Mouse (Mus musculus) MEL (cell line): Measurements from ENCODE around the gene Phgr1. TPM values are rescaled to one million over a fixed set of nuclear protein-coding genes. Genes with fewer than 3 reads are reported as not detected.

Experiments
- DNase-seq: peaks from one replicate; pipeline ENCODE4 v3.0.0; 2011; ENCODE audit warnings: low read depth, low spot score
- H3K27ac ChIP-seq: 2 replicates; pipeline ENCODE4 v1.5.1; 2012; ENCODE audit warnings: low read depth, mild to moderate bottlenecking, control low read depth, low read length, moderate library complexity; ENCODE audit not compliant: control insufficient read depth
- H3K27me3 ChIP-seq, 2 experiments: fragments of 150-350 bp in 1 of 2; sonication (generic) in 1 of 2; 2 replicates each; pipeline ENCODE4 v1.6.1; 2012; ENCODE audit warnings: low read length in 2 of 2, mild to moderate bottlenecking in 2 of 2, improper control_type of control experiment in 1 of 2, moderate library complexity in 1 of 2; ENCODE audit not compliant: insufficient read depth in 2 of 2, control insufficient read depth in 1 of 2
- H3K36me3 ChIP-seq, 2 experiments: 2 replicates each; pipeline ENCODE4 v1.6.1; 2012 to 2014; ENCODE audit warnings: low read length in 2 of 2, improper control_type of control experiment in 1 of 2, inconsistent platforms in 1 of 2, mild to moderate bottlenecking in 1 of 2; ENCODE audit not compliant: insufficient read depth in 2 of 2, control insufficient read depth in 1 of 2
- H3K4me1 ChIP-seq, 2 experiments: fragments of 150-350 bp in 1 of 2; sonication (generic) in 1 of 2; 2 replicates each; pipeline ENCODE4 v1.6.1; 2012; ENCODE audit warnings: low read length in 2 of 2, improper control_type of control experiment in 1 of 2, mild to moderate bottlenecking in 1 of 2; ENCODE audit not compliant: insufficient read depth in 2 of 2, control insufficient read depth in 1 of 2
- H3K4me3 ChIP-seq, 2 experiments: fragments of 150-350 bp in 1 of 2; sonication (generic) in 1 of 2; 2 replicates each; pipeline ENCODE4 v1.5.1; 2012; ENCODE audit warnings: low read depth in 2 of 2, low read length in 2 of 2, mild to moderate bottlenecking in 2 of 2, moderate library complexity in 2 of 2, control low read depth in 1 of 2, improper control_type of control experiment in 1 of 2; ENCODE audit not compliant: control insufficient read depth in 1 of 2, insufficient read depth in 1 of 2
- H3K79me2 ChIP-seq: 2 replicates; pipeline ENCODE4 v1.6.1; 2012; ENCODE audit warnings: mild to moderate bottlenecking, low read length, moderate library complexity; ENCODE audit not compliant: control insufficient read depth, poor library complexity, insufficient read depth
- H3K9ac ChIP-seq: 2 replicates; pipeline ENCODE4 v1.6.1; 2012; ENCODE audit warnings: low read depth, mild to moderate bottlenecking, control low read depth, low read length, moderate library complexity; ENCODE audit not compliant: control insufficient read depth, poor library complexity, severe bottlenecking
- H3K9me3 ChIP-seq: fragments of 150-350 bp; sonication (generic); replicated peaks from 2 replicates; pipeline ENCODE4 v1.6.1; 2012; ENCODE audit warnings: mild to moderate bottlenecking, low read length, improper control_type of control experiment, moderate library complexity; ENCODE audit not compliant: insufficient read depth
- CTCF ChIP-seq, 3 experiments: IDR thresholded peaks in 2 of 3; conservative IDR thresholded peaks in 1 of 3; 2 replicates each; pipeline ENCODE4 v1.5.1; 2011 to 2012; ENCODE audit warnings: low read length in 3 of 3, low read depth in 2 of 3, mild to moderate bottlenecking in 2 of 3, improper control_type of control experiment in 1 of 3, inconsistent platforms in 1 of 3, mixed read lengths in 1 of 3, moderate library complexity in 1 of 3; ENCODE audit not compliant: control insufficient read depth in 1 of 3, insufficient read depth in 1 of 3, poor library complexity in 1 of 3, severe bottlenecking in 1 of 3
- E2F4 ChIP-seq: IDR thresholded peaks from 2 replicates; pipeline ENCODE4 v1.6.1; 2011; ENCODE audit warnings: low read depth, low read length, improper control_type of control experiment, borderline replicate concordance
- ELF1 ChIP-seq: IDR thresholded peaks from 2 replicates; pipeline ENCODE4 v1.6.1; 2014; ENCODE audit warnings: low read depth, mild to moderate bottlenecking, inconsistent platforms, low read length, improper control_type of control experiment, moderate library complexity
- HCFC1 ChIP-seq: IDR thresholded peaks from 2 replicates; pipeline ENCODE4 v1.6.1; 2012; ENCODE audit warnings: low read depth, mild to moderate bottlenecking, inconsistent platforms, low read length, improper control_type of control experiment, moderate library complexity
- KAT2A ChIP-seq: conservative IDR thresholded peaks from 2 replicates; pipeline ENCODE4 v1.6.1; 2012; ENCODE audit warnings: low read depth, low read length, improper control_type of control experiment, inconsistent platforms
- MAFK ChIP-seq: IDR thresholded peaks from 2 replicates; pipeline ENCODE4 v1.6.1; 2011; ENCODE audit warnings: low read depth, mild to moderate bottlenecking, low read length, improper control_type of control experiment, borderline replicate concordance
- MAZ ChIP-seq: IDR thresholded peaks from 2 replicates; pipeline ENCODE4 v1.6.1; 2012; ENCODE audit warnings: low read depth, mild to moderate bottlenecking, inconsistent platforms, low read length, improper control_type of control experiment
- MXI1 ChIP-seq: IDR thresholded peaks from 2 replicates; pipeline ENCODE4 v1.6.1; 2011; ENCODE audit warnings: mild to moderate bottlenecking, low read depth, low read length, improper control_type of control experiment
- NELFE ChIP-seq: IDR thresholded peaks from 2 replicates; pipeline ENCODE4 v1.6.1; 2011; ENCODE audit warnings: low read depth, low read length, improper control_type of control experiment
- POLR2A ChIP-seq, 2 experiments: IDR thresholded peaks; 2 replicates each; pipeline ENCODE4 v1.6.1; 2011 to 2012; ENCODE audit warnings: low read length in 2 of 2, mild to moderate bottlenecking in 2 of 2, control low read depth in 1 of 2, improper control_type of control experiment in 1 of 2, low read depth in 1 of 2, moderate library complexity in 1 of 2; ENCODE audit not compliant: control insufficient read depth in 1 of 2, insufficient read depth in 1 of 2, poor library complexity in 1 of 2
- SIN3A ChIP-seq: IDR thresholded peaks from 2 replicates; pipeline ENCODE4 v1.6.1; 2012; ENCODE audit warnings: low read length, improper control_type of control experiment, inconsistent platforms
- TAL1 ChIP-seq: IDR thresholded peaks from 2 replicates; pipeline ENCODE4 v1.6.1; 2012; ENCODE audit warnings: mild to moderate bottlenecking, inconsistent platforms, low read length, moderate library complexity, mixed read lengths
- TCF12 ChIP-seq: IDR thresholded peaks from 2 replicates; pipeline ENCODE4 v1.6.1; 2014; ENCODE audit warnings: low read depth, mild to moderate bottlenecking, inconsistent platforms, low read length, improper control_type of control experiment, moderate library complexity
- UBTF ChIP-seq: IDR thresholded peaks from 2 replicates; pipeline ENCODE4 v1.6.1; 2012; ENCODE audit warnings: low read depth, mild to moderate bottlenecking, inconsistent platforms, low read length, improper control_type of control experiment, moderate library complexity, borderline replicate concordance; ENCODE audit not compliant: insufficient read depth
- ZC3H11A ChIP-seq: IDR thresholded peaks from 2 replicates; pipeline ENCODE4 v1.6.1; 2012; ENCODE audit warnings: low read depth, mild to moderate bottlenecking, inconsistent platforms, low read length, improper control_type of control experiment
- ZKSCAN1 ChIP-seq: IDR thresholded peaks from 2 replicates; pipeline ENCODE4 v1.6.1; 2012; ENCODE audit warnings: low read depth, mild to moderate bottlenecking, inconsistent platforms, low read length, improper control_type of control experiment, moderate library complexity
- ZNF384 ChIP-seq: IDR thresholded peaks from 2 replicates; pipeline ENCODE4 v1.6.1; 2012; ENCODE audit warnings: low read depth, mild to moderate bottlenecking, inconsistent platforms, low read length, improper control_type of control experiment
- polyA plus RNA-seq, 2 experiments: library from polyadenylated mRNA; stranded (reverse) in 1 of 2; unstranded in 1 of 2; fragments of >175 nt in 1 of 2; fragments of >200 nt in 1 of 2; gene quantifications; 2 replicates each; pipeline versions ENCODE4 v1.2.1 to v1.2.4; 2012; ENCODE audit warnings: low replicate concordance in 2 of 2, low read depth in 1 of 2; ENCODE audit not compliant: insufficient read length in 2 of 2, insufficient read depth in 1 of 2, missing spikeins in 1 of 2
- total RNA-seq: library from RNA; depleted of rRNA; stranded (reverse); fragments of 300-350 nt; gene quantifications from 2 replicates; pipeline ENCODE4 v1.2.3, GENCODE M21; 2012

Phgr1 gene
- total and polyA plus RNA-seq, 3 experiments: not detected

DNA sequence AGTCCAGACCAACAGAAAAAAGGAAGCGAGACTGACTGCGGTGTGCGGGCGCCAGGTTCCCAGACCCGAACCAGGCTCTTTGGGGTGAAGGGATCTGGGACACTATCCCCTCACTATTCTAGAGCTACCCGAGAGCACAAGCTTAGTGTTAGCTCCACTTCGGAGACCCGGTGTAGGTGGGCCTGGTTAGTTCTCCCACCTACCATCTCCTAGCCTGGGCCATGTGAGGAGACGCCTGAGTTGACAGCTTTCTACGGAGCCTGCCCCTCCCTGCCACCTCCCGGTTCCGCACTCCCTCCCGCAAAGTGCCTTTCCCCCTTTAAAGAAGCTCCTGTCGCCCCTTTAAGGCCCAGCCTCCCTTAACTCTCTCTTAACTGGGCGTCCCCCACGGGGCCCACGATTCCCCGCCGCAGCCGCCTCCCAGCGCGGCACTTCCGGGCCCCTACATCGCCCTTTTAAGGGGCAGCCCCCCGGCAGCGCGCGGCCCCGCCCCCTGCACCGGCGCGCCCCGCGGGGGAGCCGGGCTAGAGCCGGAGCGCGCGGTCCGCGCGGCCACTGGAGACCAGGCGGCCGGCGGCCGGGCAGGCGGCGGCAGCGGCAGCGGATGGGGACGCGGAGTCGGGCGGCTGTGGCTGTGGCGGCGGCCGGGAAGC, 27.2 kb upstream of the Phgr1 start, which contains the start of gene Inafm2 (continued):
- no peak for TF ChIP-seq ZKSCAN1
- peak; percentile 93 for TF ChIP-seq ZC3H11A
- no peak for TF ChIP-seq ZNF384
- peak; percentile 95; the same call in 1 of the 2 replicates for TF ChIP-seq MAZ
- TF ChIP-seq POLR2A (IDR thresholded peaks at IDR 0.05; ENCODE audit: control insufficient read depth in 1 of 2, insufficient read depth in 1 of 2, low read depth in 1 of 2, low read length in 2 of 2, poor library complexity in 1 of 2): peak; percentile 54 to 60; a peak in 2 of 4 replicates
- peak; percentile 68 for TF ChIP-seq NELFE
- TF ChIP-seq TCF12: 0 out of 2 replicates have a peak, but pooled peaks have one; percentile 41
- TF ChIP-seq KAT2A: no peak
- TF ChIP-seq TAL1: no peak
- no peak for TF ChIP-seq MAFK
- TF ChIP-seq MXI1: peak; percentile 89
- TF ChIP-seq, all 39 proteins: peak for 14

DNA sequence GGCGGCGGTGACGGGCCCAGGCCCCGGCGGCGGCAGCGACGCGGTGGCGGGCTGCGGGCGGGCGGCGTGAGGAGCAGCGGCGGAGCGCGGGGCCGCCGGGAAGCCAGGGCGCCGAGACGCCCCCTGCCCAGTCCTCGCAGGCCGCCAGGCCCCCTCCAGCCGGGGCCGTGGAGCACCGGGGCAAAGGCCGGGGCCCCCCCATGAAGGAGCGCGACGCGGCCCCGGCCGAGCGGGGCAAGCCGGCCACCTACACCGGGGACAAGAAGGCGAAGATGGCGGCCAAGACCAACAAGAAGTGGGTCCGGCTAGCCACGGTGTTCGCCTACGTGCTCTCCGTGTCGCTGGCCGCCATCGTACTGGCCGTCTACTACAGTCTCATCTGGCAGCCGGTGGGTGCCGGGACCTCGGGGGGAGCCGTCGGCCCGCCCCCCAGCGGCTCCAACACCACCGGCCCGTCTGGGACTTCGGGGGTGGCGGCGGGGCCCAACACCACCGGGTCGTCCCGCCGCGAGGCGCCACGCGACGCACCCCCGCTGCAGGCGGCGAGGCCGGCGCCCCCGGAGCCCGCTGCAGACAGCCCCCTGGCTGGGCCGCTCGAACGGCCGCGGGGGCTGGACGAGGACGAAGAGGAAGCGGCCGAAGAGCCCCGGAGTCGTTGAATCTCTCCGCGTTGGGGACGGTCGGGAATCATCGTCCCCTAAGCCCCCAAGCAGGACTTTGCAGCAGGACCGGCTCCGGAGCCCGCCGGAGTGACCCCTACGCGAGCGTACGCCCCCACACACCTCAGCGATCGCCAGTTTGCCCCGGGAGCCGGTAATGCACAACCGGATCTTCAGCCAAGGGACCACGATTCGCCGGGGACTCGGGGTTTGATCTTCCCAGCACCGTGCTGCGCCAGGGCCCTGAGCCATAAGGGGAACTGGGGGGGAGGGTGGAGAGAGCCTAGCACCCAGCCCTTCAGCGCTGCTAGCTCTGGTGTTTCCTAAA, 26.4 kb upstream of the Phgr1 start:
- peak overlapping the region; percentile 33 for H3K27ac ChIP-seq
- H3K4me3 ChIP-seq: peak overlapping the region; percentile 65 to 98
- DNase-seq: peak; percentile 76
- H3K36me3 ChIP-seq: peaks cover 3 to 11% of the 10 kb centered on the region in 2 experiments; a peak in 3 of 4 replicates
- peak overlapping the region; percentile 81 for H3K9ac ChIP-seq
- peaks cover 25% of the 10 kb centered on the region for H3K79me2 ChIP-seq
- TF ChIP-seq NELFE (no peak), CTCF (IDR thresholded peaks at IDR 0.05 in 2 of 3, conservative IDR thresholded peaks at IDR 0.05 in 1 of 3; ENCODE audit: control insufficient read depth in 1 of 3, insufficient read depth in 1 of 3, low read depth in 2 of 3, low read length in 3 of 3, poor library complexity in 1 of 3, severe bottlenecking in 1 of 3) (peak in 1 of 3 experiments; percentile 1; a peak in 1 of 6 replicates), E2F4 (no peak), TCF12 (0 out of 2 replicates have a peak, but pooled peaks have one; percentile 12), ELF1 (no peak), SIN3A (peak; percentile 64; the same call in 1 of the 2 replicates), MAFK (no peak), UBTF (0 out of 2 replicates have a peak, but pooled peaks have one; percentile 41), HCFC1 (peak; percentile 19; the same call in 1 of the 2 replicates), MXI1 (peak; percentile 28; the same call in 1 of the 2 replicates)
- H3K9me3 ChIP-seq: no peaks in the 10 kb centered on the region
- no peaks in the 10 kb centered on the region for H3K27me3 ChIP-seq
- peaks cover 0 to 11% of the 10 kb centered on the region in 2 experiments; a peak in 3 of 4 replicates for H3K4me1 ChIP-seq
